Mouse (Mus musculus) stomach, postnatal 0 days (tissue): Measurements from ENCODE around the gene Hspb7. TPM values are rescaled to one million over a fixed set of nuclear protein-coding genes. Genes with fewer than 3 reads are reported as not detected.

Experiments
- ATAC-seq: fragments of 200-750 bp; cut with Nextera tagmentation; 2 replicates; pipeline ENCODE4 v1.8.0; 2017; ENCODE audit not compliant: low FRiP score, low TSS enrichment
- DNase-seq: peaks from one replicate; pipeline ENCODE4 v3.0.0-alpha.2; 2016; ENCODE audit warnings: low spot score
- H3K27ac ChIP-seq: fragments of 300-500 bp; sonication (generic); replicated peaks from 2 replicates; pipeline ENCODE4 v1.5.1; 2014; ENCODE audit warnings: mild to moderate bottlenecking, control low read depth
- H3K27me3 ChIP-seq: fragments of 300-500 bp; sonication (generic); 2 replicates; pipeline ENCODE4 v1.6.1; 2014; ENCODE audit warnings: low read length; ENCODE audit not compliant: control insufficient read depth, insufficient read depth
- H3K36me3 ChIP-seq: fragments of 300-500 bp; sonication (generic); 2 replicates; pipeline ENCODE4 v1.6.1; 2014; ENCODE audit warnings: low read length, mixed read lengths; ENCODE audit not compliant: control insufficient read depth, insufficient read depth
- H3K4me1 ChIP-seq: fragments of 300-500 bp; sonication (generic); replicated peaks from 2 replicates; pipeline ENCODE4 v1.6.1; 2014; ENCODE audit warnings: antibody characterized with exemption; ENCODE audit not compliant: control insufficient read depth, insufficient read depth
- H3K4me2 ChIP-seq: fragments of 300-500 bp; sonication (generic); replicated peaks from 2 replicates; pipeline ENCODE4 v1.6.1; 2014; ENCODE audit warnings: low read depth, mild to moderate bottlenecking, control low read depth, moderate library complexity
- H3K4me3 ChIP-seq: fragments of 300-500 bp; sonication (generic); 2 replicates; pipeline ENCODE4 v1.5.1; 2014; ENCODE audit warnings: low read depth, low read length, control low read depth
- H3K9ac ChIP-seq: fragments of 300-500 bp; sonication (generic); 2 replicates; pipeline ENCODE4 v1.6.1; 2014; ENCODE audit warnings: mild to moderate bottlenecking, low read length, control low read depth, mixed read lengths
- H3K9me3 ChIP-seq: fragments of 300-500 bp; sonication (generic); 2 replicates; pipeline ENCODE4 v1.6.1; 2016; ENCODE audit warnings: low read length; ENCODE audit not compliant: control insufficient read depth
- CTCF ChIP-seq: IDR thresholded peaks from 2 replicates; pipeline ENCODE4 v1.5.1; 2016; ENCODE audit warnings: antibody characterized with exemption, low read depth, mild to moderate bottlenecking, moderate library complexity
- EP300 ChIP-seq: optimal IDR thresholded peaks from 2 replicates; pipeline ENCODE3; 2016; ENCODE audit warnings: antibody characterized with exemption
- WGBS: fragments of 180-500 bp; shearing (Covaris S2); extraction: QIAGEN DNeasy Blood & Tissue Kit; methylation state at CpG from one replicate; pipeline ENCODE4 v1.1.7; 2014; 5-methylcytosine and 5-hydroxymethylcytosine counted together
- polyA plus RNA-seq: library from polyadenylated mRNA; unstranded; fragments of >200 nt; fragmentation: Nextera tagmentation; extraction: Ambion mirVana; gene quantifications from 2 replicates; pipeline ENCODE4 v1.2.1, GENCODE M21; 2015

Gene Hspb7
- polyA plus RNA-seq, 1 experiment from 2014 or later: 2.3 TPM

- no peak overlapping the region for H3K4me2 ChIP-seq
- no peak overlapping the region for H3K4me3 ChIP-seq
- H3K36me3 ChIP-seq: peaks cover 25% of the 10 kb centered on the region
- DNase-seq (no peak), ATAC-seq (no peak)
- no peak for TF ChIP-seq CTCF
- no peak for TF ChIP-seq EP300
- peaks cover 2% of the 10 kb centered on the region; the same call in 1 of the 2 replicates for H3K4me1 ChIP-seq
- H3K27ac ChIP-seq: no peak overlapping the region
- no peak overlapping the region for H3K9ac ChIP-seq
- no peaks in the 10 kb centered on the region for H3K27me3 ChIP-seq
- no peaks in the 10 kb centered on the region for H3K9me3 ChIP-seq
- WGBS: 78% methylated on average over 12 of the region's 12 CpGs
Observed at GRCm38 (mm10) chr4:141461576-141461975, 41.0 kb downstream of the Hspb7 start.

GRCm38 (mm10) chr4:141463472-141463871 lies 42.9 kb downstream of the Hspb7 start:
- H3K9ac ChIP-seq: no peak overlapping the region
- H3K4me1 ChIP-seq: peaks cover 2% of the 10 kb centered on the region; the same call in 1 of the 2 replicates
- ATAC-seq (no peak), DNase-seq (no peak)
- 74% methylated on average over 14 of the region's 14 CpGs for WGBS
- TF ChIP-seq CTCF: no peak
- TF ChIP-seq EP300: no peak
- no peak overlapping the region for H3K27ac ChIP-seq
- no peak overlapping the region for H3K4me2 ChIP-seq
- no peaks in the 10 kb centered on the region for H3K27me3 ChIP-seq
- H3K9me3 ChIP-seq: no peaks in the 10 kb centered on the region
- peaks cover 25% of the 10 kb centered on the region for H3K36me3 ChIP-seq
- no peak overlapping the region for H3K4me3 ChIP-seq

- ATAC-seq: no peak
Observed at GRCm38 (mm10) chr4:141464722-141465121, 44.1 kb downstream of the Hspb7 start.

GRCm38 (mm10) chr4:141465512-141466288 lies 45.1 kb downstream of the Hspb7 start:
- peaks cover 2% of the 10 kb centered on the region; the same call in 1 of the 2 replicates for H3K4me1 ChIP-seq
- DNase-seq: no peak
- WGBS: 91% methylated on average over 34 of the region's 34 CpGs
- H3K27ac ChIP-seq: no peak overlapping the region
- H3K9me3 ChIP-seq: no peaks in the 10 kb centered on the region
- no peak for ATAC-seq
- TF ChIP-seq CTCF: no peak
- TF ChIP-seq EP300: no peak
- no peaks in the 10 kb centered on the region for H3K27me3 ChIP-seq
- H3K36me3 ChIP-seq: peaks cover 29% of the 10 kb centered on the region
- H3K4me3 ChIP-seq: no peak overlapping the region
- H3K9ac ChIP-seq: no peak overlapping the region
- H3K4me2 ChIP-seq: no peak overlapping the region

More at GRCm38 (mm10) chr4:141464722-141465121, 44.1 kb downstream of the Hspb7 start:
- WGBS: 81% methylated on average over 16 of the region's 16 CpGs
- H3K4me1 ChIP-seq: peaks cover 2% of the 10 kb centered on the region; the same call in 1 of the 2 replicates
- no peak for DNase-seq
- no peak overlapping the region for H3K27ac ChIP-seq
- H3K27me3 ChIP-seq: no peaks in the 10 kb centered on the region
- no peak overlapping the region for H3K9ac ChIP-seq
- no peak for TF ChIP-seq CTCF
- no peak for TF ChIP-seq EP300
- H3K9me3 ChIP-seq: no peaks in the 10 kb centered on the region
- no peak overlapping the region for H3K4me3 ChIP-seq
- no peak overlapping the region for H3K4me2 ChIP-seq
- H3K36me3 ChIP-seq: peaks cover 27% of the 10 kb centered on the region

GRCm38 (mm10) chr4:141466289-141466795 lies 45.8 kb downstream of the Hspb7 start:
- Histone ChIP-seq H3K27ac (no peak overlapping the region), H3K4me1 (peaks cover 2% of the 10 kb centered on the region; the same call in 1 of the 2 replicates), H3K9me3 (no peaks in the 10 kb centered on the region), H3K4me3 (no peak overlapping the region), H3K4me2 (no peak overlapping the region), H3K9ac (no peak overlapping the region), H3K36me3 (peaks cover 31% of the 10 kb centered on the region), H3K27me3 (no peaks in the 10 kb centered on the region)
- WGBS: 87% methylated on average over 16 of the region's 16 CpGs
- TF ChIP-seq CTCF (no peak), EP300 (no peak)
- DNase-seq: no peak
- no peak for ATAC-seq
